16 mouse cellular contexts compared by ENCODE assay signal in genomic region chr2:174768891-174769528, GRCm38 (mm10). TPM values are rescaled to one million over a fixed set of nuclear protein-coding genes. Genes with fewer than 3 reads are reported as not detected.
A peak's percentile ranks its signal among the peaks of the same experiment; 100 is the strongest.
DNase-seq lines count a peak whose midpoint lies in the region; TF ChIP-seq lines count a peak whose summit lies in the region.
"Had no signal": no experiment of that assay in that cellular context is flagged by ENCODE, and none has a peak within 500 bp of the region (broad histone marks: within the 10 kb centered on the region; RNA-seq: fewer than 3 reads in every experiment).

No protein-coding gene starts in this region.

- no peaks in the 10 kb centered on the region for H3K4me1 ChIP-seq in kidney, adult 2 months (ENCODE audit: control insufficient read depth, insufficient read depth, low read length)
- peaks cover 31% of the 10 kb centered on the region for H3K4me1 ChIP-seq in limb, embryonic 10.5 days
- H3K4me1 ChIP-seq: midbrain, embryonic 13.5 days had no signal

- no peaks in the 10 kb centered on the region for H3K27me3 ChIP-seq in kidney, adult 2 months (replicated peaks; ENCODE audit: control insufficient read depth, insufficient read depth, low read length)
- H3K27me3 ChIP-seq in limb, embryonic 10.5 days (ENCODE audit: low read depth, poor library complexity, severe bottlenecking) = no peaks in the 10 kb centered on the region
- H3K27me3 ChIP-seq: midbrain, embryonic 13.5 days; Patski had no signal

- H3K9me3 ChIP-seq in limb, embryonic 10.5 days (replicated peaks) = no peaks in the 10 kb centered on the region
- H3K9me3 ChIP-seq: midbrain, embryonic 13.5 days had no signal

- no peak overlapping the region; the same call in 1 of the 2 replicates for H3K27ac ChIP-seq in kidney, adult 2 months (ENCODE audit: insufficient read depth, low read depth, low read length)
- H3K27ac ChIP-seq in limb, embryonic 10.5 days = peak overlapping the region; percentile 66; the same call in 1 of the 2 replicates
- H3K27ac ChIP-seq: liver, embryonic 14.5 days; midbrain, embryonic 13.5 days had no signal

- no peaks in the 10 kb centered on the region for H3K36me3 ChIP-seq in kidney, adult 2 months (ENCODE audit: control insufficient read depth, insufficient read depth, low read length)
- peaks cover 9% of the 10 kb centered on the region; the same call in 1 of the 2 replicates for H3K36me3 ChIP-seq in limb, embryonic 10.5 days
- H3K36me3 ChIP-seq: midbrain, embryonic 13.5 days had no signal

- no peak overlapping the region for H3K4me3 ChIP-seq in kidney, adult 2 months (ENCODE audit: insufficient read depth, low read depth, low read length)
- H3K4me3 ChIP-seq in limb, embryonic 10.5 days = no peak overlapping the region
- H3K4me3 ChIP-seq: midbrain, embryonic 13.5 days had no signal

- TF ChIP-seq POLR2A in kidney, adult 2 months (IDR thresholded peaks at IDR 0.05; ENCODE audit: low read depth, low read length) = no peak

- WGBS in kidney, adult 2 months = 61% methylated on average over 7 of the region's 7 CpGs
- WGBS in limb, embryonic 10.5 days = 45% methylated on average over 7 of the region's 7 CpGs

- no peak for TF ChIP-seq CTCF in kidney, adult 2 months (conservative IDR thresholded peaks at IDR 0.05; ENCODE audit: insufficient read depth, insufficient read length, low read depth, low read length)

- peak; percentile 16 to 47 for DNase-seq in kidney, postnatal 4 days
- no peak for DNase-seq in kidney, adult 2 months
- DNase-seq in embryo, embryonic 10 days (ENCODE audit: low spot score) = peak; percentile 67
- DNase-seq in limb, embryonic 10.5 days (ENCODE audit: low spot score) = no peak
- DNase-seq in lung, postnatal 36 days = peak; percentile 53
- no peak for DNase-seq in cerebellum, adult 8-10 months
- DNase-seq in left cerebral cortex, adult 18-20 months (ENCODE audit: low spot score in 2 of 2) = no peak
- DNase-seq: adrenal gland, adult 2 months; cerebellum, adult 9-11 months; heart, adult 11 months; right cerebral cortex, postnatal 14 days; thymus, postnatal 25 days had no signal

RNA-seq across cellular contexts. Expression of gene Edn3, which starts 8.6 kb away (rescaled TPM):
- polyA plus RNA-seq in kidney, adult 2 months (2012; rRNA removed) = 3.7 and 3.9 TPM in 2 replicates
- 8.4 and 19.2 TPM in 2 replicates for polyA plus RNA-seq in limb, embryonic 10.5 days (2016; fragmentation: Nextera tagmentation; extraction: Ambion mirVana)
- 1 to 10 TPM; 4.3 to 5.9 TPM for total RNA-seq in left cerebral cortex, adult 18-20 months (2021)
- total RNA-seq: CH12.LX had no signal
- polyA plus RNA-seq: Patski had no signal

Comparison
In these comparisons a context has a peak if more than half of its experiments do, and no peak if none do; other contexts are left out.
1. DNase-seq: peak in kidney, postnatal 4 days (2 of 2), embryo, embryonic 10 days (single experiment) and lung, postnatal 36 days (single experiment); none in kidney, adult 2 months (single experiment), limb, embryonic 10.5 days (single experiment), cerebellum, adult 8-10 months (single experiment) and left cerebral cortex, adult 18-20 months (0 of 2).